Mouse (Mus musculus): Measurements from ENCODE around the gene Gm27021.

GRCm38 (mm10) chr8:120565151-120565711 lies 102.6 kb downstream of the Gm27021 start:
- TF ChIP-seq POLR2A (IDR thresholded peaks at IDR 0.05; ENCODE audit: insufficient read depth, low read length) (no peak), EP300 (IDR thresholded peaks at IDR 0.05; ENCODE audit: insufficient read depth, low read depth, low read length) (no peak), CTCF (IDR thresholded peaks at IDR 0.05; ENCODE audit: low read depth, low read length) (no peak)
